Mouse (Mus musculus) common myeloid progenitor, adult 5-6 weeks (primary cell): ENCODE measurements around the gene Trpm3. TPM values are rescaled to one million over a fixed set of nuclear protein-coding genes. Genes with fewer than 3 reads are reported as not detected.

ENCODE experiments used
- ATAC-seq: replicated peaks from 2 replicates; pipeline ENCODE4 v1.8.0; 2016; ENCODE audit warnings: low read depth, mild to moderate bottlenecking, moderate TSS enrichment, inconsistent platforms; ENCODE audit not compliant: poor library complexity, severe bottlenecking
- total RNA-seq: library from RNA; stranded (forward); fragments of 200-1000, 187-1606 nt; gene quantifications from 2 replicates; pipeline ENCODE4 v1.2.3, GENCODE M21; 2017

Gene Trpm3
- total RNA-seq, 1 experiment from 2014 or later, result 0.18 TPM

- ATAC-seq, result no peak
Observed at GRCm38 (mm10) chr19:23043699-23044098, 904.9 kb downstream of the Trpm3 start.
